Mouse (Mus musculus): ENCODE measurements around the gene Clec16a. TPM values are rescaled to one million over a fixed set of nuclear protein-coding genes. Genes with fewer than 3 reads are reported as not detected.
A peak's percentile ranks its signal among the peaks of the same experiment; 100 is the strongest.

The Clec16a gene
- polyA plus RNA-seq, 1 experiment from 2014 or later, result 65.7 TPM

GRCm38 (mm10) chr16:10674020-10674419 is 128.9 kb downstream of the Clec16a start:
- H3K27ac ChIP-seq, result no peak overlapping the region
- H3K9ac ChIP-seq (replicated peaks), result no peak overlapping the region
- H3K4me3 ChIP-seq (replicated peaks), result no peak overlapping the region
- no peak overlapping the region for H3K4me2 ChIP-seq (replicated peaks)
- no peaks in the 10 kb centered on the region for H3K9me3 ChIP-seq
- H3K36me3 ChIP-seq, result no peaks in the 10 kb centered on the region
- 66% methylated on average over 2 of the region's 2 CpGs for WGBS
- no peaks in the 10 kb centered on the region; the same call in 1 of the 2 replicates for H3K4me1 ChIP-seq (replicated peaks)
- no peaks in the 10 kb centered on the region for H3K27me3 ChIP-seq
- ATAC-seq, result no peak

- ATAC-seq, result no peak
- Histone ChIP-seq H3K4me3 (replicated peaks) (no peak overlapping the region), H3K4me2 (replicated peaks) (no peak overlapping the region), H3K27ac (no peak overlapping the region), H3K4me1 (replicated peaks) (no peaks in the 10 kb centered on the region; the same call in 1 of the 2 replicates), H3K9me3 (no peaks in the 10 kb centered on the region), H3K27me3 (no peaks in the 10 kb centered on the region), H3K9ac (replicated peaks) (no peak overlapping the region), H3K36me3 (no peaks in the 10 kb centered on the region)
- whole genome bisulfite sequencing, result 92% methylated on average over 2 of the region's 2 CpGs
Measured at GRCm38 (mm10) chr16:10674957-10675356, 129.8 kb downstream of the Clec16a start.

- ATAC-seq, result no peak
- no peak overlapping the region for H3K4me2 ChIP-seq (replicated peaks)
- no peak overlapping the region for H3K27ac ChIP-seq
- WGBS, result 89% methylated on average over 1 of the region's 1 CpGs
- no peak overlapping the region for H3K4me3 ChIP-seq (replicated peaks)
- no peaks in the 10 kb centered on the region for H3K27me3 ChIP-seq
- no peaks in the 10 kb centered on the region; the same call in 1 of the 2 replicates for H3K4me1 ChIP-seq (replicated peaks)
- H3K9ac ChIP-seq (replicated peaks), result no peak overlapping the region
- H3K9me3 ChIP-seq, result no peaks in the 10 kb centered on the region
- no peaks in the 10 kb centered on the region for H3K36me3 ChIP-seq
Measured at GRCm38 (mm10) chr16:10675612-10676011, 130.5 kb downstream of the Clec16a start.

GRCm38 (mm10) chr16:10676461-10677066 is 131.4 kb downstream of the Clec16a start:
- Histone ChIP-seq H3K4me1 (replicated peaks) (no peaks in the 10 kb centered on the region; the same call in 1 of the 2 replicates), H3K27me3 (no peaks in the 10 kb centered on the region), H3K27ac (no peak overlapping the region), H3K4me2 (replicated peaks) (no peak overlapping the region), H3K4me3 (replicated peaks) (no peak overlapping the region), H3K36me3 (no peaks in the 10 kb centered on the region), H3K9ac (replicated peaks) (no peak overlapping the region), H3K9me3 (no peaks in the 10 kb centered on the region)
- no peak for ATAC-seq
- WGBS, result 61% methylated on average over 3 of the region's 3 CpGs

GRCm38 (mm10) chr16:10682521-10682920 is 137.4 kb downstream of the Clec16a start:
- WGBS, result 97% methylated on average over 2 of the region's 2 CpGs
- Histone ChIP-seq H3K27me3 (no peaks in the 10 kb centered on the region), H3K9ac (replicated peaks) (no peak overlapping the region), H3K27ac (no peak overlapping the region), H3K4me1 (replicated peaks) (no peaks in the 10 kb centered on the region), H3K36me3 (no peaks in the 10 kb centered on the region), H3K9me3 (no peaks in the 10 kb centered on the region), H3K4me2 (replicated peaks) (no peak overlapping the region), H3K4me3 (replicated peaks) (no peak overlapping the region)
- no peak for ATAC-seq

GRCm38 (mm10) chr16:10683193-10684000 is 138.3 kb downstream of the Clec16a start:
- Histone ChIP-seq H3K4me2 (replicated peaks) (no peak overlapping the region), H3K4me1 (replicated peaks) (no peaks in the 10 kb centered on the region), H3K4me3 (replicated peaks) (no peak overlapping the region), H3K9ac (replicated peaks) (no peak overlapping the region), H3K9me3 (no peaks in the 10 kb centered on the region), H3K27ac (no peak overlapping the region), H3K27me3 (no peaks in the 10 kb centered on the region), H3K36me3 (no peaks in the 10 kb centered on the region)
- ATAC-seq, result no peak
- WGBS, result 82% methylated on average over 8 of the region's 8 CpGs

- Histone ChIP-seq H3K9ac (replicated peaks) (no peak overlapping the region), H3K27ac (no peak overlapping the region), H3K27me3 (no peaks in the 10 kb centered on the region), H3K4me2 (replicated peaks) (no peak overlapping the region), H3K36me3 (peaks cover 17% of the 10 kb centered on the region), H3K9me3 (no peaks in the 10 kb centered on the region), H3K4me1 (replicated peaks) (no peaks in the 10 kb centered on the region), H3K4me3 (replicated peaks) (no peak overlapping the region)
- ATAC-seq, result no peak
- WGBS, result 85% methylated on average over 6 of the region's 6 CpGs
Measured at GRCm38 (mm10) chr16:10689748-10690318, 144.7 kb downstream of the Clec16a start.

- H3K9ac ChIP-seq (replicated peaks), result no peak overlapping the region
- no peak overlapping the region for H3K27ac ChIP-seq
- ATAC-seq, result no peak
- WGBS, result 88% methylated on average over 3 of the region's 3 CpGs
- no peak overlapping the region for H3K4me2 ChIP-seq (replicated peaks)
- no peaks in the 10 kb centered on the region for H3K9me3 ChIP-seq
- no peaks in the 10 kb centered on the region for H3K27me3 ChIP-seq
- peaks cover 17% of the 10 kb centered on the region for H3K36me3 ChIP-seq
- H3K4me3 ChIP-seq (replicated peaks), result no peak overlapping the region
- no peaks in the 10 kb centered on the region for H3K4me1 ChIP-seq (replicated peaks)
Measured at GRCm38 (mm10) chr16:10690442-10690841, 145.3 kb downstream of the Clec16a start.

- H3K4me1 ChIP-seq (replicated peaks), result no peaks in the 10 kb centered on the region
- no peak overlapping the region for H3K4me3 ChIP-seq (replicated peaks)
- WGBS, result 87% methylated on average over 5 of the region's 5 CpGs
- H3K9me3 ChIP-seq, result no peaks in the 10 kb centered on the region
- no peak for ATAC-seq
- no peaks in the 10 kb centered on the region for H3K27me3 ChIP-seq
- no peak overlapping the region for H3K27ac ChIP-seq
- no peak overlapping the region for H3K4me2 ChIP-seq (replicated peaks)
- peaks cover 17% of the 10 kb centered on the region for H3K36me3 ChIP-seq
- no peak overlapping the region for H3K9ac ChIP-seq (replicated peaks)
Measured at GRCm38 (mm10) chr16:10691705-10692104, 146.6 kb downstream of the Clec16a start.

- H3K4me3 ChIP-seq (replicated peaks), result no peak overlapping the region
- 0 out of 2 replicates have a peak, but pooled peaks have one; percentile 48 for ATAC-seq
- no peaks in the 10 kb centered on the region for H3K27me3 ChIP-seq
- H3K9ac ChIP-seq (replicated peaks), result no peak overlapping the region
- H3K4me1 ChIP-seq (replicated peaks), result no peaks in the 10 kb centered on the region
- H3K27ac ChIP-seq, result no peak overlapping the region
- 69% methylated on average over 8 of the region's 8 CpGs for whole genome bisulfite sequencing
- peaks cover 17% of the 10 kb centered on the region for H3K36me3 ChIP-seq
- H3K9me3 ChIP-seq, result no peaks in the 10 kb centered on the region
- no peak overlapping the region for H3K4me2 ChIP-seq (replicated peaks)
Measured at GRCm38 (mm10) chr16:10692848-10693247, 147.7 kb downstream of the Clec16a start.

- no peak overlapping the region for H3K9ac ChIP-seq (replicated peaks)
- H3K36me3 ChIP-seq, result peaks cover 17% of the 10 kb centered on the region
- no peak overlapping the region for H3K4me3 ChIP-seq (replicated peaks)
- WGBS, result 90% methylated on average over 1 of the region's 1 CpGs
- H3K4me2 ChIP-seq (replicated peaks), result no peak overlapping the region
- no peaks in the 10 kb centered on the region for H3K9me3 ChIP-seq
- H3K27ac ChIP-seq, result no peak overlapping the region
- H3K27me3 ChIP-seq, result no peaks in the 10 kb centered on the region
- no peak for ATAC-seq
- no peaks in the 10 kb centered on the region for H3K4me1 ChIP-seq (replicated peaks)
Measured at GRCm38 (mm10) chr16:10693424-10693823, 148.3 kb downstream of the Clec16a start.

GRCm38 (mm10) chr16:10694414-10694851 is 149.3 kb downstream of the Clec16a start:
- ATAC-seq, result no peak

More at GRCm38 (mm10) chr16:10694414-10694851, 149.3 kb downstream of the Clec16a start:
- H3K4me2 ChIP-seq (replicated peaks), result no peak overlapping the region
- H3K9me3 ChIP-seq, result no peaks in the 10 kb centered on the region
- no peak overlapping the region for H3K4me3 ChIP-seq (replicated peaks)
- no peak overlapping the region for H3K27ac ChIP-seq
- H3K9ac ChIP-seq (replicated peaks), result no peak overlapping the region
- no peaks in the 10 kb centered on the region for H3K27me3 ChIP-seq
- WGBS, result 67% methylated on average over 11 of the region's 11 CpGs
- H3K4me1 ChIP-seq (replicated peaks), result no peaks in the 10 kb centered on the region
- H3K36me3 ChIP-seq, result peaks cover 12% of the 10 kb centered on the region
